Mouse (Mus musculus): ENCODE measurements around the gene Rxrb. TPM values are rescaled to one million over a fixed set of nuclear protein-coding genes. Genes with fewer than 3 reads are reported as not detected.

Gene Rxrb
- polyA plus RNA-seq, 1 experiment, result 63.2 TPM

DNA sequence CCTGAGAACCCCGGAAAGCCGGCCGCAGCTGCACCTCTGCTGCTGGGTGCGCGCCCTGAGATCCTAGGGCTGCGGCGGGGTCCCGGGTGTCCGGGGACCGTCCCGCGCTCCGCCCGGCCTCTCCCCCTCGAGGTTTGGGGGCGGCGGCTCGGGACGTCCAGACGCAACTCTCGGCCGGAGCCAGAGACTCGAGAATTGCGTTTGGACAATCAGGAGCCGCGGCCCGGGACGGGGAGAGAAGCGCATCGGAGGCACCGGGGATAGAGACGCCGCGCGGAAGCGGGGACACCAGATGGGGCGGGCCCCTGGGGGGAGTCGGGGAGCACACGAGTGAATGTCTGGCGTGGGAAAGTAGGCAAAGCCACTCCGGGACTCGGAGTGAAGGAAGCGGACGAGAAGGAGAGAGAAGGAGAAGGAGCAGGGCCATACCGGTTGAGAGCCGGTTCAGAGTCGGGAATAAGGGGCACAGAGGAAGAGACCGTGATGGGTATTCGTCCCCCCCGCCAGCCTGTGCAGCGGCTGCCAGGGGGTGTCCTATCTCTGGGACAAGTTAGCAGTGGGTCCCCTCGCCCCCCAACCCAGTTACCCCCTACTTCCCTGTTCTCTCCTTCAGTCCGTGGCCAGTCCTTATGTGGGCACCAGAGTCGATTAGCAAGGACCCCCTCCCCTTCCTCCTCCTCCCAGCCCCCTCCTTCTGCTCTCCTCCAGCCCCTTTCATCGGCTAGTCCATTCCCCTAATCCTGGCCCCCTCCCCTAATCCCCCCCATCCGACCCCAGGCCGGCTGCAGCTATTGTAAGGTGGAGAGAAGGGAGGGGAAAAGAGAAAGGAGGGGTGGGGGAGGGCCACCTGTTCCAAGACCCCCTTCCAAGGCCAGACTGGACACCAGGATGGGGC, 6.5 kb upstream of the Rxrb start:
- H3K4me1 ChIP-seq (ENCODE audit: control insufficient read depth, insufficient read depth, low read length), result peaks cover 18% of the 10 kb centered on the region
- DNase-seq, result no peak
- TF ChIP-seq CTCF (IDR thresholded peaks at IDR 0.05; ENCODE audit: insufficient read depth, low read length), result no peak
- no peak for TF ChIP-seq POLR2A (IDR thresholded peaks at IDR 0.05; ENCODE audit: borderline replicate concordance, extremely low read depth, low read depth, low read length)
- peak overlapping the region; percentile 83 for H3K4me3 ChIP-seq (replicated peaks; ENCODE audit: extremely low read depth, low read depth, low read length)
- whole genome bisulfite sequencing, result 2% methylated on average over 57 of the region's 57 CpGs

- TF ChIP-seq POLR2A (IDR thresholded peaks at IDR 0.05; ENCODE audit: borderline replicate concordance, extremely low read depth, low read depth, low read length) (no peak), CTCF (IDR thresholded peaks at IDR 0.05; ENCODE audit: insufficient read depth, low read length) (no peak)
- 41% methylated on average over 7 of the region's 7 CpGs for WGBS
- DNase-seq, result no peak
- peaks cover 23% of the 10 kb centered on the region for H3K4me1 ChIP-seq (ENCODE audit: control insufficient read depth, insufficient read depth, low read length)
- no peak overlapping the region for H3K4me3 ChIP-seq (replicated peaks; ENCODE audit: extremely low read depth, low read depth, low read length)
These were observed 5.9 kb upstream of the Rxrb start for GRCm38 (mm10) chr17:34025756-34026151.

GRCm38 (mm10) chr17:34026221-34026620, 5.4 kb upstream of the Rxrb start:
- H3K4me3 ChIP-seq (replicated peaks; ENCODE audit: extremely low read depth, low read depth, low read length), result no peak overlapping the region
- H3K4me1 ChIP-seq (ENCODE audit: control insufficient read depth, insufficient read depth, low read length), result peaks cover 24% of the 10 kb centered on the region
- no peak for DNase-seq
- WGBS, result 47% methylated on average over 2 of the region's 2 CpGs
- TF ChIP-seq CTCF (IDR thresholded peaks at IDR 0.05; ENCODE audit: insufficient read depth, low read length), result no peak
- TF ChIP-seq POLR2A (IDR thresholded peaks at IDR 0.05; ENCODE audit: borderline replicate concordance, extremely low read depth, low read depth, low read length), result no peak

GRCm38 (mm10) chr17:34026917-34027655, 4.5 kb upstream of the Rxrb start:
- Histone ChIP-seq H3K4me3 (replicated peaks; ENCODE audit: extremely low read depth, low read depth, low read length) (peak overlapping the region; percentile 93), H3K4me1 (ENCODE audit: control insufficient read depth, insufficient read depth, low read length) (peaks cover 24% of the 10 kb centered on the region)
- TF ChIP-seq CTCF (IDR thresholded peaks at IDR 0.05; ENCODE audit: insufficient read depth, low read length) (no peak), POLR2A (IDR thresholded peaks at IDR 0.05; ENCODE audit: borderline replicate concordance, extremely low read depth, low read depth, low read length) (no peak)
- peak; percentile 50 for DNase-seq
- WGBS, result 17% methylated on average over 36 of the region's 36 CpGs

DNA sequence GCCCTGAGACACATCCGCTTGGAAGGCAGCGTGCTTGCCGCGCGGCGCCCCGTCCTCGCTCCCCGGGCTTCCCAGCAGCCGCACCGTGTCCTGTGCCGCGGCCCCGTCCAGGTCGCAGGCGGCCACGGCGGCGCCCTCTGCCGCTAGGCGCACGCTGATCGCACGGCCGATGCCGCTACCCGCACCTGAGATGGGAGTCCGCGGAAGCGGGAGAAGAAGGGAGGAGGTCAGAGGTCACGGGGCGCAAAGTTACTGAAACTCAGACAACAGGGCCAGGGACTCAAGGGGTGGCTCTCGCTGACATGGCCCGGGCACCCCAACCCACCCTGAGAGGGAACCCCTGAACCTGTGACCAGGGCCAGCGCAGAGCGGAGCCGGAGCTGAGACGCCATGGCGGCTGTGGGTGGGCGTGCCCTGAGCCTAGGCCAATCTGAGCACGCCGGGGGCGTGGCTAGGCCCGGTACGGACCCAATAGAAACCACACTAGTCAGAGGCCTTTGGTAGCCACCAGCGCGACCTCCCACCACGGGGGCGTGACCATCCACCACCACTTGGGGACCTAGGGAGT, 3.9 kb upstream of the Rxrb start, which contains the start of gene H2-Ke6:
TSS of gene H2-Ke6 (minus strand) at position 405 of the 568 bp plus-strand sequence.
- DNase-seq, result peak; percentile 92
- TF ChIP-seq CTCF (IDR thresholded peaks at IDR 0.05; ENCODE audit: insufficient read depth, low read length), result no peak
- TF ChIP-seq POLR2A (IDR thresholded peaks at IDR 0.05; ENCODE audit: borderline replicate concordance, extremely low read depth, low read depth, low read length), result peak; percentile 82; the same call in 1 of the 2 replicates
- Histone ChIP-seq H3K4me1 (ENCODE audit: control insufficient read depth, insufficient read depth, low read length) (peaks cover 24% of the 10 kb centered on the region), H3K4me3 (replicated peaks; ENCODE audit: extremely low read depth, low read depth, low read length) (peak within 1 kb of the TSS; percentile 93)
- under 1% methylated on average over 49 of the region's 49 CpGs for WGBS

DNA sequence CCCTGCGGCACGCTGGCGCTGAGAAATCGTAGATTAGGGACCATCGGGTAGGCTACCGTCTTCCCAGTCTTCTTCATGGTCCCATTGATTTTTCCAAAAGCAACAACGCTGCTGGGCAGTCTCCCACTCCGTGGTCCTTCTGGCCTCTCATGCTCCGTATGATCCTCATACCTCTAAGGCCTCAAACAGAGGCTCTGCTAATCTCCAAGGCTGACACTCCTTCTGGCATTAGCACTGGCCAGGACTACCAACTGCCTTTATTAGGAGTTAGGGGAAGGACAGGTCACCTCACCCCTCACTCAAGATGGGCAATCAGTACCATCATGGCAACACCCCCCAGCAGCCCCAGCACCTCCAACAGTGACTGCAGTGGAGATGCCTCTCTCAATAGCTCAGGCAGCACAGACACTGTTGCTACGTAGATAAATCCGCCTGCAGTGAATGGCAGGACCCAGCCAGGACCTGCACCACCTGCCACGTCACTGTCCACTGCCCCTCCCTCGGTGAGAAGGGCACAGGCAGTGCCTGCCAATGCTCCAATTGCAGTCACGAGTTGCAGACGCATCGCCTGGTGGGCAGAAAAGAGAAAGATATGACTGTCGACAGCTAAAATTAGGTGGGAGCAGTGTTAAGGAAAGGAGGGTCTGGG, 3.0 kb upstream of the Rxrb start:
- TF ChIP-seq CTCF (IDR thresholded peaks at IDR 0.05; ENCODE audit: insufficient read depth, low read length) (no peak), POLR2A (IDR thresholded peaks at IDR 0.05; ENCODE audit: borderline replicate concordance, extremely low read depth, low read depth, low read length) (no peak)
- H3K4me1 ChIP-seq (ENCODE audit: control insufficient read depth, insufficient read depth, low read length), result peaks cover 26% of the 10 kb centered on the region
- H3K4me3 ChIP-seq (replicated peaks; ENCODE audit: extremely low read depth, low read depth, low read length), result no peak overlapping the region
- 83% methylated on average over 17 of the region's 17 CpGs for WGBS
- DNase-seq, result no peak

GRCm38 (mm10) chr17:34029150-34029889, 2.3 kb upstream of the Rxrb start:
- WGBS, result 84% methylated on average over 18 of the region's 18 CpGs
- Histone ChIP-seq H3K4me1 (ENCODE audit: control insufficient read depth, insufficient read depth, low read length) (peaks cover 24% of the 10 kb centered on the region), H3K4me3 (replicated peaks; ENCODE audit: extremely low read depth, low read depth, low read length) (no peak overlapping the region)
- no peak for TF ChIP-seq POLR2A (IDR thresholded peaks at IDR 0.05; ENCODE audit: borderline replicate concordance, extremely low read depth, low read depth, low read length)
- DNase-seq, result no peak

DNA sequence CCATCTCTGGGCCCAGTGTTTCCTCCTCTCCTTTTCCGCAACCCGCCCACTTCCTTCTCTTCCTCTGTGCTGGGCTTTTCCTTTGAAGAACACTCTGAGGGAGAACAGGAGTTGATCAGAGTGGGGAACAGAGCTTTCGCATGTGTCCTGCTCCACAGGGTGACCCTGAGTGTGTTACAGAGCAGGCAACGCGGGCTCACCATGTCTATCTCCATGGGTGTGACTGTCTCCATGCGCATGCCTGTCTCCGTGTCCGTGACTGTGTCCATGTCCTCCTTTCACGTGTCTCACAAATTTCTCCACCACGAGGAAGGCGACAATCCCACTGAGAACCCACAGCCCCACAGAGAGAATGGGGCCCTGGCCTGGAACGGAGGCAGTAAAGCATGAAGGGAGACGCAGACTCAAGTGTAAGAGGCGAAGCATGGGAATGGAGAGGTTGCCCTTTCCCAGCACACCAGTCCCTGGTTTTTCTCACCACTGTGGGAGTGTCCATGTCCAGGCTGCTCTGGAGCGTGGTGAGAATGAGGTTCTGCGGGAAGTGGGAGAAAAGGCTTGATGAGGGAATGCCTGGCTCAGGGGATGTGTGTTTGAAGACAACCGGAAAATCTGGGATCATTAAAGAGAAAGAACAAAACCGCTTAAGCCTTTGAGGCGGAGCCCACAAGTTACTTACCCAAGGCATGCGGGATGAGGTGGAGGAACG, 1.6 kb upstream of the Rxrb start:
- 0 out of 2 replicates have a peak, but pooled peaks have one; percentile 12 for TF ChIP-seq POLR2A (IDR thresholded peaks at IDR 0.05; ENCODE audit: borderline replicate concordance, extremely low read depth, low read depth, low read length)
- no peak for TF ChIP-seq CTCF (IDR thresholded peaks at IDR 0.05; ENCODE audit: insufficient read depth, low read length)
- H3K4me3 ChIP-seq (replicated peaks; ENCODE audit: extremely low read depth, low read depth, low read length), result no peak overlapping the region
- DNase-seq, result no peak
- peaks cover 24% of the 10 kb centered on the region for H3K4me1 ChIP-seq (ENCODE audit: control insufficient read depth, insufficient read depth, low read length)
- 68% methylated on average over 21 of the region's 21 CpGs for WGBS
